Mouse (Mus musculus) liver, adult 10 weeks (tissue): ENCODE measurements around the gene Utf1. TPM values are rescaled to one million over a fixed set of nuclear protein-coding genes. Genes with fewer than 3 reads are reported as not detected.

Experiments used
- polyA plus RNA-seq: library from polyadenylated mRNA; stranded (reverse); fragments of 350-450 nt; fragmentation: Illumina TruSeq; extraction: RNeasy Lipid Tissue Mini Kit (QIAGEN cat#74804); gene quantifications from one replicate; pipeline ENCODE4 v1.2.3, GENCODE M21; 2014; ENCODE audit warnings: low read depth, low replicate concordance

Utf1 gene
- polyA plus RNA-seq: not detected

GRCm38 (mm10) chr7:139943674-139944281, at the start of gene Utf1:
Gene Utf1 (plus strand): TSS chr7:139943789.

GRCm38 (mm10) chr7:139894655-139895557, 48.7 kb upstream of the Utf1 start, which contains the start of gene Kndc1:
Gene Kndc1 (plus strand): TSS chr7:139894696.

GRCm38 (mm10) chr7:139978278-139978892, 34.8 kb downstream of the Utf1 start, which contains the start of gene 6430531B16Rik:
Gene 6430531B16Rik (minus strand): TSS chr7:139978755.

GRCm38 (mm10) chr7:139992406-139992805, 48.8 kb downstream of the Utf1 start, which contains the start of gene Adam8:
Gene Adam8 (minus strand): TSS chr7:139992562.

Other genes with a start within 250 kb of the Utf1 start
- gene Adgra1, start 109.6 kb upstream of the Utf1 start, polyA plus RNA-seq: not detected
- not detected for gene Kndc1, start 49.1 kb upstream of the Utf1 start, polyA plus RNA-seq
- not detected for gene 6430531B16Rik, start 35.0 kb downstream of the Utf1 start, polyA plus RNA-seq
- not detected for gene Adam8, start 48.8 kb downstream of the Utf1 start, polyA plus RNA-seq
- gene Zfp511, start 92.6 kb downstream of the Utf1 start, polyA plus RNA-seq: 5.6 TPM
- gene Tubgcp2, start 92.9 kb downstream of the Utf1 start, polyA plus RNA-seq: 8.4 TPM
- gene Msx3, start 105.3 kb downstream of the Utf1 start, polyA plus RNA-seq: not detected
- gene Caly, start 138.8 kb downstream of the Utf1 start, polyA plus RNA-seq: not detected
- not detected for gene Prap1, start 149.6 kb downstream of the Utf1 start, polyA plus RNA-seq
- 20.7 TPM for gene Fuom, start 158.7 kb downstream of the Utf1 start, polyA plus RNA-seq
- 26.3 TPM for gene Paox, start 172.0 kb downstream of the Utf1 start, polyA plus RNA-seq
- gene Echs1, start 172.7 kb downstream of the Utf1 start, polyA plus RNA-seq: 196 TPM
- 6.2 TPM for gene Mtg1, start 193.8 kb downstream of the Utf1 start, polyA plus RNA-seq
- 0.95 TPM for gene Sprn, start 211.1 kb downstream of the Utf1 start, polyA plus RNA-seq
- gene Olfr522, start 221.0 kb downstream of the Utf1 start, polyA plus RNA-seq: not detected
- gene Olfr523, start 229.4 kb downstream of the Utf1 start, polyA plus RNA-seq: not detected